Mouse (Mus musculus) bone marrow macrophage, adult 2 months (primary cell): ENCODE results near the gene St7.

ENCODE experiments used
- CTCF ChIP-seq: IDR thresholded peaks from 2 replicates; pipeline ENCODE4 v1.5.1; 2012; ENCODE audit warnings: low read depth, mild to moderate bottlenecking, low read length, moderate library complexity
- POLR2A ChIP-seq: IDR thresholded peaks from 2 replicates; pipeline ENCODE4 v1.6.1; 2012; ENCODE audit warnings: mild to moderate bottlenecking, low read depth, low read length, borderline replicate concordance

DNA sequence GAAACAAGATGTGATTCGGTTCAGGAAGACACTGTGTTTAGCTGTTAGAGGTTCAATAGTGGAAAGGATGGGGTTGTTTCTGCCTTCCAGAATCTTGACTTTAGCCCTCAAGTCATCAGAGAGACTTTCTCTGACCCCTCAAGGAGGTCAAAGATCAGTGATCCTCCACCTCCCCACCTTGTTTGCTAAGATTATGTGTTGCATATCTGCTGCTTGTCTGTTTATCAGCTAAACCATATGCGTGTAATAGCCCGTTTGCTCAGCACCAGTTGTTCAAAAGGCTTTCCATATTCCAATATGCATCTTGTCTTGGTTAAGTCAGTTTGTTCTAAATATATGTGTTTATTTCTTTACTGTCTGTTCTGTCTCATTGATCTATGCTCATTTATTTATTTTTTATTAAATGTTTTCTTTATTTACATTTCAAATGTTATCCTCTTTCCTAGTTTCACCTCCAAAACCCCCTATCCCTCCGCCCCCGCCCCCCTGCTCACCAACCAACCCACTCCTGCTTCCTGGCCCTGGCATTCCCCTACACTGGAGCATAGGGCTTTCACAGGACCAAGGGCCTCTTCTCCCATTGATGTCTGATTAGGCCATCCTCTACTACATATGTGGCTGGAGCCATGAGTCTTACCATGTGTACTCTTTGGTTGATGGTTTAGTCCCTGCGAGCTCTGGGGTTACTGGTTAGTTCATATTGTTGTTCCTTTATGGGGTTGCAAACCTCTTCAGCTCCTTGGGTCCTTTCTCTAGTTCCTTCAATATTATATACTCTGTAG lies 84.5 kb downstream of the St7 start:
- TF ChIP-seq CTCF (no peak), POLR2A (no peak)
